In the genomic region with DNA sequence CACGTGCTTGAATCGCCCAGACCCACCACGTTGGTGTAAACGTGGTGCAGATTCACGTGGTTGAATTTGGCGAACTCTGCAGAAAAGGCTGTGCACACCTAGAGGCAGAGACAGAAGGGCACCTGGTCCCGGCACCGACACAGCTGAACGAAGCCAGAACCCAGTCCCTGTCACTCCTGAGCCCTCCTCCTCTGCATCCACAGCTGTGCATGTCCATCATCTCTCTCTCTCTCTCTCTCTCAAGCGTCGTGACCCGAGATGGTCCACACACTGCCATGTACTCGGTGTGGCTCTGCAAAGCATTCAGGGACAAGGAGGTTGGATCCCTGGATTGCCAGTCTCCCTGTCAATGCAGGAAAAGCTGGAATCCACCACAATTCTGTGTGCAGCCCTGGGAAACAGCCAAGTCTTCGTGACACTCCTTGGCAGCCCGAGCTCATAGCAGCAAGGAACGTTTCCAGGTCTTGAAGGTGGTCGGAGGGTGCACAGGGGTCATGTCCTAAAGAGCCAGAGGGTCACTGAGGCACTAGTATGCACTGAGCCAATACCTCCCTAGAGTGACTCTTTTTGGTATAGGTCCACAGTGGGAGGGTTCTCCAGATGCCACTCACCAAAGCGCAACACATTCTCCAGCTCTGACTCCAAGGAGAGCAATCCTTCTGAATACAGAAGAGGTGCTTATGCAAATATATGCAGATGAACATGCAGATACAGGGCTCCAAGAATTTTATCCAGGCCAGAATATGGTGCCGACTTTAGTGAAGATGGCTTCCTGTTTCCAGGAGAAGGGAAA, we compare ENCODE assay signal across 16 mouse cellular contexts. TPM values are rescaled to one million over a fixed set of nuclear protein-coding genes. Genes with fewer than 3 reads are reported as not detected.
A peak's percentile ranks its signal among the peaks of the same experiment; 100 is the strongest.
DNase-seq lines count a peak whose midpoint lies in the region; ATAC-seq and TF ChIP-seq lines count a peak whose summit lies in the region.
"Had no signal": no experiment of that assay in that cellular context is flagged by ENCODE, and none has a peak within 500 bp of the region (broad histone marks: within the 10 kb centered on the region; RNA-seq: fewer than 3 reads in every experiment).

No protein-coding gene starts in this region.

- no peak for TF ChIP-seq CTCF in layer of hippocampus, adult 2 months (conservative IDR thresholded peaks at IDR 0.05)
- no peak for TF ChIP-seq CTCF in E14TG2a.4 (conservative IDR thresholded peaks at IDR 0.05; ENCODE audit: low read length)
- TF ChIP-seq CTCF in forebrain, postnatal 0 days (IDR thresholded peaks at IDR 0.05; ENCODE audit: low read depth) = no peak

- H3K9me3 ChIP-seq in forebrain, embryonic 13.5 days (replicated peaks) = no peaks in the 10 kb centered on the region
- no peaks in the 10 kb centered on the region for H3K9me3 ChIP-seq in forebrain, embryonic 11.5 days (ENCODE audit: control insufficient read depth, low read length)
- no peaks in the 10 kb centered on the region for H3K9me3 ChIP-seq in E14TG2a.4 (ENCODE audit: low read length)
- no peaks in the 10 kb centered on the region for H3K9me3 ChIP-seq in forebrain, postnatal 0 days (ENCODE audit: low read length)
- H3K9me3 ChIP-seq: heart, embryonic 15.5 days had no signal

- H3K27ac ChIP-seq in forebrain, embryonic 13.5 days = peak overlapping the region; percentile 36; the same call in 1 of the 2 replicates
- H3K27ac ChIP-seq in forebrain, embryonic 11.5 days (ENCODE audit: low read depth, low read length) = no peak overlapping the region
- peak overlapping the region; percentile 69 for H3K27ac ChIP-seq in layer of hippocampus, adult 2 months
- peak overlapping the region; percentile 64; the same call in 1 of the 2 replicates for H3K27ac ChIP-seq in forebrain, postnatal 0 days (ENCODE audit: low read depth, low read length)
- H3K27ac ChIP-seq: heart, embryonic 15.5 days; macrophage had no signal

- no peak overlapping the region for H3K4me2 ChIP-seq in forebrain, embryonic 13.5 days
- H3K4me2 ChIP-seq in forebrain, embryonic 11.5 days (ENCODE audit: low read depth, low read length, severe bottlenecking) = no peak overlapping the region
- H3K4me2 ChIP-seq in forebrain, postnatal 0 days (ENCODE audit: low read depth) = no peak overlapping the region
- H3K4me2 ChIP-seq: heart, embryonic 15.5 days had no signal

- no peak overlapping the region for H3K9ac ChIP-seq in forebrain, embryonic 13.5 days
- no peak overlapping the region for H3K9ac ChIP-seq in forebrain, embryonic 11.5 days (ENCODE audit: low read length)
- no peak overlapping the region for H3K9ac ChIP-seq in forebrain, postnatal 0 days
- H3K9ac ChIP-seq: heart, embryonic 15.5 days had no signal

- H3K4me3 ChIP-seq in forebrain, embryonic 13.5 days = no peak overlapping the region
- H3K4me3 ChIP-seq in forebrain, embryonic 11.5 days (ENCODE audit: low read depth, low read length) = no peak overlapping the region
- H3K4me3 ChIP-seq in layer of hippocampus, adult 2 months = no peak overlapping the region
- peak overlapping the region; percentile 45; the same call in 1 of the 2 replicates for H3K4me3 ChIP-seq in E14TG2a.4 (replicated peaks; ENCODE audit: low read length)
- no peak overlapping the region for H3K4me3 ChIP-seq in forebrain, postnatal 0 days (ENCODE audit: low read depth, low read length)
- H3K4me3 ChIP-seq: heart, embryonic 15.5 days had no signal

- H3K4me1 ChIP-seq in forebrain, embryonic 13.5 days = peaks cover 9% of the 10 kb centered on the region; the same call in 1 of the 2 replicates
- no peaks in the 10 kb centered on the region for H3K4me1 ChIP-seq in forebrain, embryonic 11.5 days (replicated peaks; ENCODE audit: control insufficient read depth, insufficient read depth, low read length)
- H3K4me1 ChIP-seq in E14TG2a.4 (replicated peaks; ENCODE audit: low read depth, low read length) = peaks cover 41% of the 10 kb centered on the region
- H3K4me1 ChIP-seq in forebrain, postnatal 0 days (ENCODE audit: insufficient read depth) = no peaks in the 10 kb centered on the region; the same call in 1 of the 2 replicates

- no peak for ATAC-seq in forebrain, embryonic 13.5 days
- no peak for ATAC-seq in forebrain, embryonic 11.5 days (replicated peaks; ENCODE audit: low FRiP score)
- ATAC-seq in forebrain, postnatal 0 days = peak; percentile 69

- no peak for DNase-seq in forebrain, embryonic 11.5 days (ENCODE audit: low spot score)
- no peak for DNase-seq in layer of hippocampus, adult 2 months (ENCODE audit: low spot score in 2 of 2)
- DNase-seq in layer of hippocampus, adult 11-12 months (ENCODE audit: low spot score) = no peak
- DNase-seq in forebrain, postnatal 0 days = peak; percentile 61
- no peak for DNase-seq in MN1 (ENCODE audit: low spot score)
- DNase-seq: embryo, embryonic 11 days had no signal

- H3K27me3 ChIP-seq in forebrain, embryonic 13.5 days = no peaks in the 10 kb centered on the region
- H3K27me3 ChIP-seq in forebrain, embryonic 11.5 days (ENCODE audit: control insufficient read depth, insufficient read depth, low read length) = no peaks in the 10 kb centered on the region
- H3K27me3 ChIP-seq in E14TG2a.4 (ENCODE audit: insufficient read depth, low read length) = no peaks in the 10 kb centered on the region
- no peaks in the 10 kb centered on the region for H3K27me3 ChIP-seq in forebrain, postnatal 0 days (ENCODE audit: insufficient read depth, low read length)
- H3K27me3 ChIP-seq: heart, embryonic 15.5 days had no signal

- no peaks in the 10 kb centered on the region for H3K36me3 ChIP-seq in forebrain, embryonic 13.5 days (ENCODE audit: poor library complexity, severe bottlenecking)
- no peaks in the 10 kb centered on the region for H3K36me3 ChIP-seq in forebrain, embryonic 11.5 days (ENCODE audit: control insufficient read depth, insufficient read depth, low read length)
- H3K36me3 ChIP-seq in E14TG2a.4 (ENCODE audit: insufficient read depth, low read length) = no peaks in the 10 kb centered on the region
- H3K36me3 ChIP-seq in forebrain, postnatal 0 days (ENCODE audit: insufficient read depth) = no peaks in the 10 kb centered on the region
- H3K36me3 ChIP-seq: heart, embryonic 15.5 days had no signal

- WGBS in forebrain, embryonic 13.5 days = 79% methylated on average over 19 of the region's 19 CpGs
- WGBS in forebrain, embryonic 11.5 days = 79% methylated on average over 19 of the region's 19 CpGs
- whole genome bisulfite sequencing in forebrain, postnatal 0 days = 59% methylated on average over 19 of the region's 19 CpGs

RNA-seq across cellular contexts. Expression of gene Fdxr, which starts 9.5 kb away (rescaled TPM):
- 19.7 and 20.5 TPM in 2 replicates for polyA plus RNA-seq in forebrain, embryonic 13.5 days (2015; fragmentation: Nextera tagmentation; extraction: Ambion mirVana)
- polyA plus RNA-seq in forebrain, embryonic 11.5 days (2014; fragmentation: Nextera tagmentation; extraction: Ambion mirVana) = 13.8 and 15.6 TPM in 2 replicates
- total RNA-seq in layer of hippocampus, adult 2 months (2021) = 10 to 100 TPM; 22.4 to 22.5 TPM
- total RNA-seq in forebrain, postnatal 0 days (2014; rRNA removed) = 18.6 and 26.2 TPM in 2 replicates
- polyA plus RNA-seq in forebrain, postnatal 0 days (2015; fragmentation: Nextera tagmentation; extraction: Ambion mirVana) = 14.0 and 16.4 TPM in 2 replicates

RNA-seq across cellular contexts. Expression of gene Fads6, which starts 11.1 kb away (rescaled TPM):
- 0.23 and 0.39 TPM in 2 replicates for polyA plus RNA-seq in forebrain, embryonic 13.5 days (2015; fragmentation: Nextera tagmentation; extraction: Ambion mirVana)
- polyA plus RNA-seq in forebrain, embryonic 11.5 days (2014; fragmentation: Nextera tagmentation; extraction: Ambion mirVana) = 0.25 and 0.45 TPM in 2 replicates
- total RNA-seq in layer of hippocampus, adult 2 months (2021) = 10 to 100 TPM; 13.2 to 15.1 TPM
- total RNA-seq in forebrain, postnatal 0 days (2014; rRNA removed) = 3.8 and 6.5 TPM in 2 replicates
- polyA plus RNA-seq in forebrain, postnatal 0 days (2015; fragmentation: Nextera tagmentation; extraction: Ambion mirVana) = 0.47 and 0.48 TPM in 2 replicates

RNA-seq across cellular contexts. Expression of gene Grin2c, which starts 19.4 kb away (rescaled TPM):
- polyA plus RNA-seq in forebrain, embryonic 13.5 days (2015; fragmentation: Nextera tagmentation; extraction: Ambion mirVana) = 0.04 TPM in 1 of 2 replicates, not detected in the other
- 0.12 TPM in 1 of 2 replicates, not detected in the other for polyA plus RNA-seq in forebrain, embryonic 11.5 days (2014; fragmentation: Nextera tagmentation; extraction: Ambion mirVana)
- total RNA-seq in layer of hippocampus, adult 2 months (2021) = 10 to 100 TPM; 47.4 to 47.5 TPM
- total RNA-seq in forebrain, postnatal 0 days (2014; rRNA removed) = 1.5 and 1.6 TPM in 2 replicates
- polyA plus RNA-seq in forebrain, postnatal 0 days (2015; fragmentation: Nextera tagmentation; extraction: Ambion mirVana) = 0.35 and 0.48 TPM in 2 replicates
- total RNA-seq: gastrocnemius, postnatal 4 days had no signal
- polyA plus RNA-seq: intestine, embryonic 14.5 days; kidney, embryonic 16.5 days; macrophage had no signal

RNA-seq across cellular contexts. Expression of gene Otop2, which starts 20.6 kb away (rescaled TPM):
- polyA plus RNA-seq in forebrain, embryonic 13.5 days (2015; fragmentation: Nextera tagmentation; extraction: Ambion mirVana) = not detected in 2 replicates
- polyA plus RNA-seq in forebrain, embryonic 11.5 days (2014; fragmentation: Nextera tagmentation; extraction: Ambion mirVana) = not detected in 2 replicates
- total RNA-seq in layer of hippocampus, adult 2 months (2021) = under 1 TPM; 0.51 to 0.59 TPM
- total RNA-seq in forebrain, postnatal 0 days (2014; rRNA removed) = 0.15 TPM in 1 of 2 replicates, not detected in the other
- 0.10 and 0.13 TPM in 2 replicates for polyA plus RNA-seq in forebrain, postnatal 0 days (2015; fragmentation: Nextera tagmentation; extraction: Ambion mirVana)
- total RNA-seq: gastrocnemius, postnatal 4 days; layer of hippocampus, postnatal 10 days had no signal
- polyA plus RNA-seq: heart, embryonic 15.5 days; intestine, embryonic 14.5 days; kidney, embryonic 16.5 days; limb, embryonic 11.5 days; liver, embryonic 16.5 days; macrophage had no signal

RNA-seq across cellular contexts. Expression of gene Ush1g, which starts 35.4 kb away (rescaled TPM):
- not detected in 2 replicates for polyA plus RNA-seq in forebrain, embryonic 13.5 days (2015; fragmentation: Nextera tagmentation; extraction: Ambion mirVana)
- not detected in 2 replicates for polyA plus RNA-seq in forebrain, embryonic 11.5 days (2014; fragmentation: Nextera tagmentation; extraction: Ambion mirVana)
- total RNA-seq in layer of hippocampus, adult 2 months (2021) = under 1 TPM; 0.37 to 0.64 TPM
- total RNA-seq in forebrain, postnatal 0 days (2014; rRNA removed) = 0.23 and 0.33 TPM in 2 replicates
- polyA plus RNA-seq in forebrain, postnatal 0 days (2015; fragmentation: Nextera tagmentation; extraction: Ambion mirVana) = 0.06 and 0.09 TPM in 2 replicates
- total RNA-seq: gastrocnemius, postnatal 4 days had no signal
- polyA plus RNA-seq: kidney, embryonic 16.5 days; limb, embryonic 11.5 days; macrophage had no signal
